Mouse (Mus musculus): ENCODE measurements around the gene Tmem100.

Gene Tmem100

DNA sequence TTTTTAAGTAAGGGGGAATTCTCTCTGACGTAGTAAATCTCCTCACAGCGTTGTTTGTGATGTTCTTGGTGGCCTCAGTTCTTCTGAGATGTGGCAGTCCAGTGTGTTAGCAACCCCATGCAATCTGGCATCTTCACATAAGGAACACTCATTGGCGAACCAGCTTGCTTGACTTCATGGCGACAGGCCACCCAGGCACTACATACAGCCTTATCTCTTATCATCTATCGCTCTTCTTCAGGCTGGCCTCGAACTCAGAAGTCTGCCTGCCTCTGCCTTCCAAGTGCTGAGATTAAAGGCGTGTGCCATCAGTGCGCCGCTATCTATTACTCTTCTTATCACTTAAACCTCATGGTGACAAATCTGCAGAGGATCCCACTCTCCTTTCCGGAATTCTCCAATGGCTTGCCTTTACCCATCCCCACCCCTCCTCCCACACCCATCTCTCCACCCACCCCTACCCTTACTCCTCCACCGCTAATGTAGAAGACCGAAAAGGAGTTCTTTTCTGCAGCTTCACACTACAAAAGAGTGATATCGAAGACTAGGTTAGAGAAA is at the start of gene Tmem100:
Gene Tmem100 (plus strand): TSS at position 508 of the 558 bp plus-strand sequence.
- DNase-seq (ENCODE audit: low read depth, low spot score): no peak

DNA sequence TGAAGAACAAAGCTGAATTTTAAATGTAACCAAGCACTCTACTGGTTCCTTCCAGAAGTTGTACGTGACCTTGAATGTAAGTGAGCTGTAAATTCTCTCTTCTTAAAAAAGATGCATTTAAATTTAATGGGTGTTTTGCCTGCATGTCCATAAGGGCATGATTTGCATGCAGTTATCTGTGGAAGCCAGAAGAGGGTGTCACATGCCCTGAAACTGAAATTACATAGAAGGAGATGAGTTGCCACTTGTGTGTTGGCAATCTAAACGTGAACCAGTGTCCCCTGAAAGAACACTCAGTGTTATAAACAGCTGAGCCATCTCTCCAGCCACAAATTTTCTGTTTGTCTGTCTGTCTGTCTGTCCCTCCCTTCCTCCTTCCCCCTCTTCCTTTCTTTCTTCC is 47.2 kb upstream of the Tmem100 start:
- no peak for DNase-seq (ENCODE audit: low read depth, low spot score)

DNA sequence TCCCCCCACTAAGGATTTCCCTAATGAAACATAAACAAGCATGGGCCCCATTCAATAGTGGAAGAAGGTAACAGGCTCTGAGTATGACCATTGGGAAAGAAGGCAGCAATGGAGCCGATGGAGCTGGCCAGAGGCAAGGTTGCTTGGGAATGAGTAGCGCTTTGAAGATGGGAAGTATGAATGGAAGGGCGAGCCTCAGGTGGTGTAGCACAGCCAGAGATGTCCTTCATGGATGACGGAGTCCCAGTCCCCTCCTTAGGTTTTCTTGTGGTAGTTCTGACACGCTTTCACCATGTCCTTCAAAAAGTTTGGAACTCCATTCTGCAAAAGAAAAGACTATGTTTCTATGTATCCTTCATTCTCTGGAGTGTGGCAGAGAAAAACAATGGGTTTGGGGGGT is 45.7 kb upstream of the Tmem100 start:
- DNase-seq (ENCODE audit: low read depth, low spot score): no peak

DNA sequence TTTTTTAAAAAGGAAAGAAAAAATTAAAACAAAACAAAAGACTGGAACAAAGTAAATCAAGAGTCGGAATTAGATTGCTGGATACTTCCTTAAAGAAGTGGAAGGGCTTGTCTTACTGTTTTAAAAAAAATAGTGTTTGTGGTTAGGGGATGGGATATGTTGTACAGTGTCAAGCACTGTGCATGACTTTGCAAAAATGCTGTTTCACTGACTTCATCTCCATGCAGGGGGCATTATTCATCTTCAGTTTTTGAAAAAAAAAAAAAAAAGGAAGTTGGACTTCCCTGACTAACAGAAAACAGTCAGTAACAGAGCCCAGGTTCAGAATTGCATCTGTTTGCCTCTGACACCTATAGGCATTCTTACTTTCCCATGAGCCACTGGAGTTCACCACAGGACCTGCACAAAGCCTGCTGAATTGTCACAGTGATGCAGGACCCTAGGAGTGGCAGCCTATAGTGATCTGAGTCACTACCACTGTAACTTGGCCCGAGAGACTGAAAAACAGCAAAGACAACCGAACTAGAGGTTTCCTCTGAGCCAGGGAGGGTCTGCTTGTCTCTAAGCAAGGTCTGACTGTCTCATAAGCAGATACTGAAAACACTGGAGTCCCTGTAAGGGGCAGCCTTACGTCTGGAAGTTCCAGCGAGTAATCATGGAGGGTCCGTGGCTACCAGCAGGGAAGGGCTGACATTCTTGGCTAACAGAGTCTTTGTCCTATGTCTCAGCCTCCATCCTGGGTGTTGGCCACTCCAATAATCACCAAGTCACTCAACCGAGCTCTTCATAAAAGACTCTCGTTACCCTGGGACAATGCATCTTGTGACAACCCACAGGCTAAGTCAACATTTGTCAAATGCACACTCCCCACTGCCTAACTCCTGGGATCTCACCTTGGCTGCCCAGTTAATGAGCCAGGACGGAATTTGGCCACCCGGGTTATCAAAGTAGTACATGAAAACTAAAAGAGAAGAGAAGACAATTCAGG is 44.7 kb upstream of the Tmem100 start:
- DNase-seq (ENCODE audit: low read depth, low spot score): no peak

DNA sequence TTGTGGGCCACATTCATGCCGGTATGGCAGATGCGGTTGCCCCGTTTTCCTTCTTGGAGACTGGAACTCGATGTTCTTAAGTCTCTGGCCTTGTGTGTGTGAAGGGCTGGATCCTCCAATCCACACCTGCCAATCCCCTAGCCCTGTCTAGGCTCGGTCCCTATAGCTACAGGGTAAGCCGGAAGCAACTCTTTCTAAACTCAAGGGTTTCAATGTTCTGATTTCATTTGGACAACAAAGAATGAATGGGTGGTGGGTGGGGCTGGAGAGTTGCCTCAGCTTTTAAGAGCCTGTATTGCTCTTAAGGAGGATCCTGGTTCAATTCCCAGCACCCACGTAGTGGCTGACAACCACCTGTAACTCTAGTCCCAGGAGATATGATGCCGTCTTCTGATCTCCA is 43.6 kb upstream of the Tmem100 start:
- DNase-seq (ENCODE audit: low read depth, low spot score): no peak

DNA sequence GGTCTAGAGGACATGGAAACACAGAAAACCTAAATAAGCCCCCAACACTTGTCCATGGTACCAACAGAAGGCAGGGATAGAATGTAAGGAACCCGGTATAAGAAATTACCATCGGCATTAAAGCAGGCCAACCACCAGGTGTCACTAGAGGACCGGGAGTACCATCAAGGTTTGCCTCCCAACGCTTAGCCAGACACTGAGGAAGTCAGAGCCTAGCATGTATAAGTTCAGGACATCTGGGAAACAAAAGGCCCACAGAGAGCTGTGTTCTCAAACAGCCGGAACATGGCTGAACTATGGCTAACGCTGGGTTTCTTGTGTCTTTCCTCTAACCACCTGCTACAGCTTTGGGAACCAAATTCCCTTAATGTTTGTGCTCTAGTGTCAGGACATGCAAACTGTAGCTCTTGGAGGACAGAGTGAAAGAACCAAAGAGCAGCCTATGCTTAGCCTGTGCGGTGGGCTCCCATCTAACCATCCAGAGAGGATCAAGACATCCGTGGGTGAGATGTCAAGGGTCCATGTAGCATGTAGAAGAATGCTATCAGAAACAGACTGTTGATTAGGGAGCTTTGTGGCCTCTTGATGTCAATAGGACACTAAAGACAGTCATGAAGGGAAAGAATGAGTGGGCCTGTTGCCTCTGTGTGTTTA is 41.1 kb upstream of the Tmem100 start:
- peak; percentile 40 for DNase-seq (ENCODE audit: low read depth, low spot score)

DNA sequence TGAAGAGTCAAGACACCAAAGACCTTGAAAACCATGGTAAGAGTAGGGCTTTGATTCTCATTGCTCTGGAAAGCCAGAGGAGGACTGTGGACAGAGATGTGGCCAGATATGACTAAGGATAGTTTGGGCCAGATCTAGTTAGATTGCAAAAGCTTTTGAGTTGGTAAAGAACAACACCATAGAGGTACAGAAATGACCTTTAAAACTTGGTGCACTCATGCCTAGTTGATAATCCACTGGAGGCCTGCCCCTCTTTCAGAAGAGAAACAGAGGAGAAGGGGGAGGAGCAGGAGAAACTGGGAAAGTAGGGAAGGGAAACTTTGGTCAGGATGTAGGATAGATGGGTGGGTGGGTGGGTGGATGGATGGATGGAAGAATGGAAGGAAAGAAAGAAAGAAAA is 38.5 kb upstream of the Tmem100 start:
- DNase-seq (ENCODE audit: low read depth, low spot score): no peak

DNA sequence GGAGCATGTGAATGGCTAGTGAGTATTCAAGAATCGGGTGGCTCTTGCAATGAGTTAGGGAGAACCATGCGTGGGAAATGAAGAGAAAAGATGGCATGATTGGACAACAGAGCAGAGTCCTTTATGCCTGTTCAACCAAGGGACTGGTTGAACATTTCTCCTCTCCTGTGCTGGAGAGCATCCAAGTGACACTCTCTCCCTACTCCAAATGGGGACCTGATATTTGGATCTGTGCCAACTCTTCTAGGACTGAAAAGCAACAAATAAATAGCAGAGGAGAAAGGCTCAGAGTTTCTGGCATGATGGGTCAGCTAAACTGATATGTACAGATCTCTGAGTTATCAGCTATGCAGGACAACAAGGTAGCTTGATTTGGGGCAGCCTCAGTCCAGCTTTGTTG is 35.4 kb upstream of the Tmem100 start:
- DNase-seq (ENCODE audit: low read depth, low spot score): no peak

DNA sequence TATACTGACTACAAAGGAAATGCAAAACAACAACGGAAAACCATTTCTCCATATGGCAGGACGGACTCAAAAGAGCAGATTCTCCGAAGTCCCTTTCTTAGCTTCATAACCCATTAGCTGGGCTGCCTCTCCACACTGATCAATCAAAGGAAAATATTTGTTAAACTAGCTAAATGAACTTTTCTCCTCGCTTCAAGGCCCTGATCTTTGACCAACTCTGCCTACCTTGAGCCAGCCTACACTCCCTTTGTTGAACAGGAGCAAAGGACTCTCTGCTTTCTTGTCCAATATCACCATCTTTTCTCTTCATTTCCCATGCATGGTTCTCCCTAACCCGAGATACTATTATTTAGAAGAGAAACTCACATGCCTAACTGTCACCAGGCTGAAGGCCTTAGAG is 34.6 kb upstream of the Tmem100 start:
- DNase-seq (ENCODE audit: low read depth, low spot score): no peak

DNA sequence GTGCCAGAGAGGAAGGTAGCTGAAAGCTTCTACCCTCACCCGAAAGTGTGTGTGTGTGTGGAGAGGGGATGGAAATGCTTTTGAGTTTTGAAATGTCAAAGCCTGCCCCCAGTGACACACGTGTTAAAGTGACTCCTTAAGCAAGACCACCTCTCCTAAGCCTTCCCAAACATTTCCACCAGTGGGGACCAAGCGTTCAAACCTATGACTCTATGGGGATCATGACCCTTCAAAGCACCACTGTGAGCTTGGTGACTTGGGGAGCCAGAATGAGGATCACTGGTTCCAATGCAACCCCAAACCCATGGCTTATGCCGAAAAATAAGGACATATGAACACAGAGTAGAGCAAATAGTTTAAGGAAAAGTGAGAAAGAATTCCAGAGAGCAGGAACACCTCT is 33.7 kb upstream of the Tmem100 start:
- no peak for DNase-seq (ENCODE audit: low read depth, low spot score)

DNA sequence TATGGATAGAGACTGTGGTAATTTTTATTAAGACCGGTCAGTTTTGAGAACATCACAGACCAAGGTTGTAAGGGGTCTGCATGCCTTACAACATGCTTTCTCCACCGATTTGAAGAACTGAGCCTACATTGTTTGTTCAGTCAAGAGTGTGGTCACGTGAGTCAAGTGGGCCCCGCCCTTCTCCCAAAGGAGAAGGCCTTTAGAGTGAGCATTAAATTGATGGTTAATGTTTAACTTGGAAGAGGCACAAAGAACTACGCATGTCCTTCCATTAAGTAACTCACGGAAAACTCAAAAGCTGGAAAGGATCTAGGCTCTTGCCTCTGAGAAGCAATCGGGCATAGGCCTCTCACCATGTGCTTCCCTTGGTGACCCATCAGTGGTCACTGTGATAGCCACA is 33.3 kb upstream of the Tmem100 start:
- DNase-seq (ENCODE audit: low read depth, low spot score): no peak

DNA sequence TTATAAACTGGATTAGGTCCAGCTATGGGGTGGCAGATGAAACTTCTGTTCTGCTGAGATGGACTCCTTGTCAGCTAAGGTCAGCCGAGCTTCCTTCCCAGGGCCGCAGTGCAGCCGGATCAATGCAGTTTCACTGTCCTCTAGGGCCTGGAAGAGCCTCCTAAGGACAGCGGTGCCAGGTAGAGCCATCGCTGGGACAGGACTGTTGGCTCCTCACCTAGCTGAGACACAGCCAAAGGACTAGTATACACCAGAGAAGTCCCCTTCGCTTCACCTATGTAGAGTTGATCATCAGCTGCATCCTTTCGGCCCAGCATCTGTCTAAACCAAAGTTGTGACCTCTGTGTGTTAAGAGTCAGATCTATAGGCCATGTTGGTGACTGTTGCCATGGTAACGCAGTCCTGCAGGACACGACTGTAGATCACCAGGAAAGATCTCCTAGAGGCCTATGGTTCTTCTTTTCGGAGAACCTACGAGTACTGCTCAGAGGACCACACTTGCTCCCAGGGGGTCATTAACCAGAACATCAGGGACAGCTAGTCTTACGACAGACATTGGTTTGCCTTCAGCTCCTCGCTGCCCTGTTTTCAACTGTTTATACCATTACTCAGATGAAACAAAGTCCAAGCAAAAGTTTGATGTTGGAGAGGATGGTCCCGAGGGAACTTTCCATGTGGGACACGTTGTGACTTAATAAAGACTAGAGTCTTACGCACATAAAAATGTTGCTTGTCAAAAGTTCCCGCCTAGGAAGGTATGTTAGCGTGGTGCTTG is 31.0 kb upstream of the Tmem100 start:
- no peak for DNase-seq (ENCODE audit: low read depth, low spot score)

DNA sequence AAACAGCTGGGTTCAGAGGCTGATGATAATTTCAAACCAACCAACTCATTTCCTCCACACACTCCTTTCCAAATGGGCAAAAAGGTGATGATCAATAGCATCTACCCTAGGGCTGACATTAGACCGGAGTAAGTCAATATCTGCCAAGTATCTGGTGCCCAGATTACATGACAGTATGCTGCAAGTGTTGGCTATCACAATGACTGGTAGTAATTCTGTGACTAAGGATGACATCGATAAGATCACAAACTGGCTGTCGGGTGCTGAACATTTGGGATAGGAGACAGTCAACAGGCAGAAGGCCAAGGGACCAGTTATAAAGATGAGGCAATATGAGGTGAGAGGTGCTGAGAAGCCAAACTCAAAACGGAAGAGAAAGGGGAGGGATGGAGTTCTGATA is 29.5 kb upstream of the Tmem100 start:
- DNase-seq (ENCODE audit: low read depth, low spot score): no peak

DNA sequence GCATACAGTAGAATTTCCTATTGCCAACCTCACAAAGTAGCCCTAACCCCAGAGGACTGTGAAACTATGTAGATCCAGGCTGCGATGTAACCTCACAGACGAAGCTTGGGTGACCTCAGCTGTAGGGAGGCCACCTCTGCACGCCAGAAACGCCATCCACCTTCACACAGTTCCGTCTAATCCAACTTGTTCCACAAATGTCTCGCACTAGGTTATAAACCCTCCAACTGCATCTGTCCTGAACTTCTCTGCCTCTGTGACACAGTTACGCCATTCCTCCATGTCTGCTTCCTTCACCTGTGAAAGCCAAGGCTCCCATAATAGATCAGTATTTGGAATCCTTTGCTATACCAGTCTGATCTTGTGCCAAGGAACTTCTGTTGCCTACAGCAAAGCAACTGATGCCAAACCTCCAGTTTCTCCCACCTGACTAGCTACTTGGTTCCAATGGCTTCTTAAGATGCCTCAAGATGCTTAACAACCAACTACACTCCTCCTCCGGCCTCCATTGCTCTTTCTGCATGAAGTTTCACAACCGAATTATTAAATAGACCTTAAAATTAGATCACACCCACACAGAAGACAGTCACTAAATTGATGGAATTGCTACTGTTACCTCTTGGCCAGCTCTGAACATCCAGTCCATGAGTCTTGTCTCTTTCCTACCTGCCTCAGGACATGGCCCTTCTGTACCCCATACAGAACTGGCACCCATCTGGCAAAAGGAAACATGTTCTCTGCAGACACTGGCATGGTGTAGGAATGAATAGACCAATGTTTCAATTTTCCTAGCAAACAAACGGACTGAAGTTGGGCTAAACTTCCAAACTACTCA is 28.5 kb upstream of the Tmem100 start:
- no peak for DNase-seq (ENCODE audit: low read depth, low spot score)

DNA sequence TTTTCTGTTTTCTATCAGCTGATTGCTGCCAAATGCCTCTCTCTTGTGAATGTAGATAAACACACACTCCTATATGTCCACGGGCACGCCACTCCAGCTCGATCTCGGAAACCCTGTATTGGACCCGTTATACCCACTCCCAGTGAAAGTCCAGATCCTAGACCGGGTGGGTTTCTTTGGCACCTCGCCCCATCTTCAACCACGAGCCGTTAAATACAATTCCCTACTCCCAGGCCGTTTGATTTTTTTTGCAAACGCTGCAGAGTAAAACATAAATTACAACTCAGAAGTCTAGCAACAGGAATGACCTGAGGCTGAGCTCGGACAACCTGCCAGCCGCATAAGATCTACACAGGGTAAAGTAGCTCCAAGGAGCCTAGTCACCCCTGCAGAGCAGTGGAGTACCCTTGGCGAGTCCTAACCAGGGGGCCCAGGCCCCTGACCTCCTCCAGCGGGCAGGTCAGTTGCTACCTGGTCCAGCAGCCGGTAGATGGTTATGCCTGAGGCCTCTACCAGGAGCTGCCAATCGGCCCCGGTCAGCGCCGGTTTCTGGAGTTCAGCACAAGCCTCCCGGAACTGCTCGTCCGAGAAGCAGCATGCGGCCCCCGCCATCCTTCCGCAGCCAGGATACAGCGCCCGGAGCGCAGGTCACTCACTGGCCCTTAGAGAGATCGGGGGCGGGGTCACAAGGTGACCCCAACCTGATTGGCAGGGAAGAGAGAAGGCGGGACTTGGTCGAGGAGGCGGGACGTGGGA is 27.7 kb upstream of the Tmem100 start, which contains the start of gene Pctp:
Gene Pctp (minus strand): TSS at position 664 of the 756 bp plus-strand sequence.
- DNase-seq (ENCODE audit: low read depth, low spot score): no peak

DNA sequence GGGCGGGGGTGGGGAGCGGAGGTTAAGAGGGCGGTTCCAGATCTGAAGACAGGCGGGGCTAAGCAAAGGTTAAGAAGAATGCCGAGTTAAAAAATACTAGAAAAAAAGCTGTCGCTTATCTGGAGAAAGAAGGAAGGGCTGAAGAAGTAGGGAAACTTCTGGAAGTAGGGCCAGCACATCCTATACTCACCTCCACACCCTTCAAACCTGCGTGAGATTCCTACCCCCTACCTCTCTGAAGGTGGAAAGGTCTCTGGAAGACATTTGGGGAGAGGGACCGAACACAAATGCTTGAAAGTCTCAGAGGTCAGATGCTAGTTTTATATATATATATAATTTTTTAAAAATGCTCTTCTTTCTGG is 27.2 kb upstream of the Tmem100 start:
- no peak for DNase-seq (ENCODE audit: low read depth, low spot score)

DNA sequence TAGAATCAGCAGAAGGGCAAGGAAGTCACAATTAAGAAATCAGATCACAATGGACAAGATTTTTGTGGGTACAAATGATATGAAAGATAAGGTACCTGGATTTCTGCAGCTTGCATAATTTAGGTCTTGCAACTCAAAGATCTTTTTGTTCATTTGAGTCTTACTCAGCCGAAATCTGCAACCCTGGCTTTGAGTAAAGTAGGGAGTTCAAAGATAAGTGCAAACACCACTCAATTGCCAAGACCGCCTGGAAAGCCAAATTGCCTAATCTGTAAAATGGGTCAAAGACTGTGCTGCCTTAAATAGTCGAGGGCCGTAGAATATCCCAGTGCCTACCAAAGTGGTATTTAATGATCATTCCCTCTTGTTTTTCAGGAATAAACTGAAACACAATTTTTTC is 26.8 kb upstream of the Tmem100 start:
- no peak for DNase-seq (ENCODE audit: low read depth, low spot score)

DNA sequence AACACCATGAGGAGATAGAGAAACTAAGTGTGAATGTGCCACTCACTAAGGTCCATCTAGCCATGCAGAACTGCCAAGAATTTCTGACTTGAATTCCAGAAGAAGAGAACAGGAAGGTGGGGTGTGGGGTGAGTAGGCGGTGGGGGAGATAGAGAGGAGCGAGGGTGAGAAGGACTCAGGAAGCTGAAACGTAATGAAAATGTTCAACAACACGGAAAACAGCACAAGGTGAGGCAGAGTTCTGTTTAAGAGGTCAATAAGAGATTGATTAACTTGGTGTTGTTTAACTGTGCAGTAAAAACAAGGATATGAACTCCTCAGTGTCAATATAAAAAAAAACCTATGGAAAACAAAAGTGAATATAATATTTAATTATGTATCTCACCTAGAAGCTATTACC is 24.0 kb upstream of the Tmem100 start:
- no peak for DNase-seq (ENCODE audit: low read depth, low spot score)

DNA sequence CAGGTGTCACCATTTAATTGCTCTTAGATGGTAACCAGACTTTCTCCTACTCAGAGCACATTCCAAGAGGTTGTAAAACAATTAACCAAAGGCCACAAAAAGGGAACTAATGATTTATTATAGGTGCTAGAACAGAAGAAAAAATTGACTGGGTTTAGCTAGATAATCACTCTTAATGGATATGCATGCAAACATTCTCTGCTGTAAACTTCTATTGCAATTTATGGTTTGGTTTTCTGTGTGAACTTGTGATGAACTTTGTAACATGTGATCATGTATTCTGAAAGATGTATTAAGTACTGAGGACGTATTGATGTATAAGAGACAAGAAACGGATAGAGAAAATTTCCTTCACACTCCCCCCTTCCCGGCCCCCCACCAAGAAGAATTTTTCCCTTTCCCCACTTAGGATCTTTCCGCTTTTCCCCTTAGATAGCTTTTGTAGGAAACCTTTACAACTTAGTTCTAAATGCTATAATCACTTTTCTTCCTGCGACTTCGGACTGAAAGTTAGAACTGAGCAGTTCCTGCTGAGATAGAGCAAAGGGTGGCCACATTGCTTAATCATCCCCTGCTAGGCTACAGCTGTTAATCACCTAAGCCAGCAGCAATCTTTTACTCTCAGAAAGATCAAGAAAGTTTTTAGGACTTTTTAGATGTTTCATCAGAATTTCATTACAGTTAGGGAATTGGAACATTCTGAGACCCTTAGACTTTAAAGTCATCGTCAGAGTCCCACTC is 22.2 kb upstream of the Tmem100 start:
- DNase-seq (ENCODE audit: low read depth, low spot score): no peak

DNA sequence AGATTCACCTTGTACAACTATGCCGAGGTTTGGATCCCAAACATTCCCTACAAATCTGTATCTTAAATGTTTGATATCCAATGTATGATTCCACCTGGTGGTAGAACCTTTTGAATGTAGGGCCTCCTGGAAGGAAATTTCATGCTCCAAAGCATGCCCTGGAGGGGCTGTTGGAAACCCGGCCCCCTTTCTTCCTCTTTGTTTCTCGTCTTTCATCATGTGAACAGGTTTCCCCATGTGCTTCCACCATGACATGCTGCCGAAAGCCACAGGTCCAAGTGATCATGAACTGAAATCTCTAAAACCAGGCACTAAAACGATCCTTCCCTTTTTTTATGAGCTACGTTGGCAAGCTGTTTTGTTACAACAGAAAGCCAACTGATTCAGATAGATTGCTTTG is 16.5 kb upstream of the Tmem100 start:
- DNase-seq (ENCODE audit: low read depth, low spot score): no peak
